Mouse (Mus musculus) cerebellum, adult 11-12 months (tissue): ENCODE data around the gene Zfp993.
"Not testable (repeated sequence)": the region's sequence is repeated elsewhere in the genome, so short reads cannot be mapped to it uniquely, and the experiment has no call there.

Experiments
- DNase-seq: peaks from one replicate; pipeline ENCODE4 v3.0.0; 2022

Zfp993 gene

DNA sequence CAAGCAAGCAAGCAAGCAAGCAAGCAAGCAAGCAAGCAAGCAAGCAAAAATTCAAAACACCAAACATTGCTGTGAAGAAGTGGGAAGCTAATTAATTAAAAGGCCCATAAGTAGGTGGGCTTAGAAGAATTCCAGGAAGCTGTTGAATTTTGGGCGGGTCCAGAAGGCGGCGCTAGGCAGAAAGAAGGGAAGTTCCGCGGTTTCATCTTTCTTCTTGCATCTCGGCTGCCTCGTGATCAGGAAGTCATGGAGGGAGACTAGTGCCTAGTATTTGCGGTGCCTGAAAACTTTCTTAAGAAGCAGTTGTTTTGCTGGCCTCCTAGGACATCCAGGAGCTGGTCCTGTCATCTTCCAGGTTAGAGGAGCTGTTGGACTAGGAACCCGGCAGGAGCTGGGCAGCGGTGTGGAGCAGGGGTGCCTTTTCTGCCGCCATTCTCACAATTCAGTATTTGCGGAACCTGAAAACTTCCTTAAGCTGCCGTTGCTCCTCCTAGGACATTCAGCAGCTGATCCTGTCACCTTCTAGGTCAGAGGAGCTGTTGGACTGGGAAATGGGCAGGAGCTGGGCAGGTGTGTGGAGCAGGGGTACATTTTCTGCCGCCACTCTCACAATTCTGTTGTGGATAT, at the start of gene Zfp993:
Gene Zfp993, plus strand, starts transcription at position 188 of the 627 bp plus-strand sequence.
- DNase-seq: not testable (repeated sequence)

DNA sequence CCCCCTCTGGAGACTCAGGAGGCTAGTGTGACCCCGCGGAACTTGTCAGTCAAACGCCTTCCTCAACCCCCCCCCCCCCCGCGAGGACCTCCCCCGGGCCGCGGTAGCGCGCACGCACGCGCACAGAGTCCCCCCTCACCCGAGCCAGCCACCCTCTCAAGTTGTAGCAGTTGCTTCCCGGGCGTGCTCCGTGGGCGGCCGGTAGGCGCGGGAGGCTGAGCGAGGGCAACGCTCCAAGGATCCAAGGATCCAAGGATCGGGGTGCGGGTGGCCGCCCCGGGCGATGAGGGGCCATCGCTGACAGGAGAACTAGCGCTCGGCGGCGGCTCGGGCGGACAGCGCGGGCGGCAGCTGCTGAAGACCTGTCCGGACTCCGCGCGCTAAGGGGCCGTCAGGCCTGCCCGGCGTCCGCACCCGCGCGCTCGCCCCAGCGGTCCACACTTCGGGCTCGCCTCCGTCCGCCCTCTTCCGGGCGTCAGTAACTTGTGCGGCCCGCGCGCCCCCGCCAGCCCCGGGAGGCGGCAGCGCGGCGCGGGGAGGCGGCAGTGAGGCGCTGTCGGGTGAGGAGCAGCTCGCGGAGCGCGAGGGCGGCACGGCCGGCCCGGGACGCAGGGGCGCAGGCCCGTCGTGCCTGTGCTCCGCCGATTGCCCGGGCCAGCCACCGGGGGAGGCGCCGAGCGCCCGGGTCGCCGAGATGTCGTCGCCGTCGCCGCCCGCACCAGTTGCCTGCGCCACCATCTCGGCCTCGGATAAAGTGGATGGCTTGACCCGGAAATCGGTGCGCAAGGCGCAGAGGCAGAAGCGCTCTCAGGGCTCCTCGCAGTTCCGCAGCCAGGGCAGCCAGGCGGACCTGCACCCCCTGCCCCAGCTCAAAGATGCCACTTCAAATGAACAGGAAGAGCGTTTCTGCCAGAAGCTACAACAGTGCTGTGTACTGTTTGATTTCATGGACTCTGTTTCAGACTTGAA, 30.6 kb upstream of the Zfp993 start:
- DNase-seq: not testable (repeated sequence)

DNA sequence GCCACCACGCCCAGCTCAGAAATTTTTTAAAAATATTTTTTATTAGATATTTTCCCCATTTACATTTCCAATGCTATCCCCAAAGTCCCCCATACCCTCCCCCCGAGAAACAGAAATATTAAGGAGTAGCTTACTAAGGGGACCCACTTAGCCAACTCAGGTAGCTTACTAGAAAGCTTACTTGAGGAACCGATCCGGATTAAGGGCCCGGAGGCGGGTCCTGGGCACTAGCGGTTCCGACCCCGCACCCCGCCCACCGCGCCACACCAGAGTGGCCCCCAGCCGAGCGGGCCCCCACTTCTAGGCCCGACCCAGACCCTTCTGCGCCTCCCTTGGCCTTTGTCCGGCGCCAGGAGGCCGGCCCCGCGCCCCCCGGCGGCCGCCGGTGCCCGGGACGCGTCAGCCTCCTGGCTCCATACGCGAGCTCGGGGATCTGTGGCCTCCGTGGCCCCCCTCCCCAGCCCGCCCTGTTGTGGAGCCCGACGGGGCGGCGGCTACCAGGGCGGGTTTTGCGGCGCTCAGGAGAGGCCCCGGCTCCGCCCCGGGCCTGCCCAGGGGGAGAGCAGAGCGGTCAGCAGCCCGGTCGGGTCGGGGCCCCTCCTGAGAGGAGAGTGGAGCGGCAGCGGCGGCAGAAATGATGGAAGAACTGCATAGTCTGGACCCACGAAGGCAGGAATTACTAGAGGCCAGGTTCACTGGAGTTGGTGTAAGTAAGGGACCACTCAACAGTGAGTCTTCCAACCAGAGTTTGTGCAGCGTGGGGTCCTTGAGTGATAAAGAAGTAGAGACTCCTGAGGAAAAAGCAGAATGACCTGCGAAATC, 7.0 kb upstream of the Zfp993 start:
- not testable (repeated sequence) for DNase-seq

GRCm38 (mm10) chr4:146644367-146644766, 33.6 kb downstream of the Zfp993 start:
- DNase-seq: not testable (repeated sequence)

DNA sequence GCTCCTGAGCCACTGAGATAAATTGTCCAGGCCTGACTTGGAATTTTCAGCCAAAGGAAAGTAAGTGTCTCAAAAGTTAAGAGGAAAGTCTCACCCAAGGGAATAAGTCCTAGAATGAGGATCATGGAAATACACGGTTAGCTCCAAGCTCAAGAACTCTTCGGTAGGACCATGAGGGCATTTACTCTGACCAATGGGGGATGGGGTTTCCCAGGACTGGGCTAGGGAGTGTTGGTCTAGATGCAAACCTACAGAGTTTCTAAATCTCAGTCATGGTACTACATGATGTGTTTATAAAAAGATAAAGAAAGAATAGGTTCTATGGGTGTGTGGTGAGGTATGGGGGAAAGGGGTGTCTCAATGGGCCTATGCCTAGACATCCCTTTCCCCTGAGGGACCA, 38.9 kb downstream of the Zfp993 start:
- DNase-seq: not testable (repeated sequence)

- DNase-seq: not testable (repeated sequence)
Observed at GRCm38 (mm10) chr4:146650115-146650514, 39.4 kb downstream of the Zfp993 start.

GRCm38 (mm10) chr4:146650639-146651038, 39.9 kb downstream of the Zfp993 start:
- not testable (repeated sequence) for DNase-seq
